Mouse (Mus musculus) spleen, postnatal 10 days (tissue): ENCODE measurements around the gene Nrn1l.
A peak's percentile ranks its signal among the peaks of the same experiment; 100 is the strongest.

Source experiments
- DNase-seq, 2 experiments: peaks; one replicate each; pipeline ENCODE4 v3.0.0; 2021 to 2022; ENCODE audit warnings: low spot score in 2 of 2

Nrn1l gene

GRCm38 (mm10) chr8:105893339-105893738, at the start of gene Nrn1l:
Gene Nrn1l (plus strand): TSS chr8:105893567.
- DNase-seq = peak in 1 of 2 experiments; percentile 42

- no peak for DNase-seq
Observed at GRCm38 (mm10) chr8:105846678-105847077, 46.7 kb upstream of the Nrn1l start.

GRCm38 (mm10) chr8:105850014-105850413, 43.4 kb upstream of the Nrn1l start:
- no peak for DNase-seq

GRCm38 (mm10) chr8:105850611-105851010, 42.8 kb upstream of the Nrn1l start:
- DNase-seq = no peak

GRCm38 (mm10) chr8:105851651-105852143, 41.7 kb upstream of the Nrn1l start:
- DNase-seq = peak; percentile 84 to 93

GRCm38 (mm10) chr8:105852146-105852729, 41.1 kb upstream of the Nrn1l start:
- DNase-seq = no peak

- no peak for DNase-seq
Observed at GRCm38 (mm10) chr8:105853178-105853577, 40.2 kb upstream of the Nrn1l start, which contains the start of gene Cenpt. Gene Cenpt (minus strand): TSS chr8:105853278.

- peak in 1 of 2 experiments; percentile 29 for DNase-seq
Observed at GRCm38 (mm10) chr8:105854303-105854702, 39.1 kb upstream of the Nrn1l start.

- peak; percentile 96 to 98 for DNase-seq
Observed at GRCm38 (mm10) chr8:105854715-105855216, 38.6 kb upstream of the Nrn1l start, which contains the start of gene Thap11. Gene Thap11 (plus strand): TSS chr8:105855132.

- peak; percentile 65 to 69 for DNase-seq
Observed at GRCm38 (mm10) chr8:105855248-105856167, 37.9 kb upstream of the Nrn1l start.

- no peak for DNase-seq
Observed at GRCm38 (mm10) chr8:105856168-105856835, 37.1 kb upstream of the Nrn1l start.

- no peak for DNase-seq
Observed at GRCm38 (mm10) chr8:105858495-105858894, 34.9 kb upstream of the Nrn1l start.

- DNase-seq = peak; percentile 22 to 42
Observed at GRCm38 (mm10) chr8:105859314-105859713, 34.1 kb upstream of the Nrn1l start.

GRCm38 (mm10) chr8:105860143-105860981, 33.0 kb upstream of the Nrn1l start, which contains the start of gene Nutf2:
Gene Nutf2 (plus strand): TSS chr8:105860580.
- DNase-seq = peak; percentile 87 to 90

GRCm38 (mm10) chr8:105861951-105862350, 31.4 kb upstream of the Nrn1l start:
- DNase-seq = peak; percentile 35 to 53

- DNase-seq = peak in 1 of 2 experiments; percentile 38
Observed at GRCm38 (mm10) chr8:105866364-105867029, 26.9 kb upstream of the Nrn1l start.

GRCm38 (mm10) chr8:105874301-105874700, 19.1 kb upstream of the Nrn1l start:
- DNase-seq = no peak

GRCm38 (mm10) chr8:105880754-105881520, 12.4 kb upstream of the Nrn1l start, which contains the start of gene Edc4:
Gene Edc4 (plus strand): TSS chr8:105880881.
- peak; percentile 90 to 95 for DNase-seq

GRCm38 (mm10) chr8:105889756-105890465, 3.5 kb upstream of the Nrn1l start:
- no peak for DNase-seq
